Mouse (Mus musculus) hindbrain, embryonic 16.5 days (tissue): Measurements from ENCODE around the gene Cmah. TPM values are rescaled to one million over a fixed set of nuclear protein-coding genes. Genes with fewer than 3 reads are reported as not detected.

Experiments
- ATAC-seq: fragments of 200-750 bp; cut with Nextera tagmentation; 2 replicates; pipeline ENCODE4 v1.8.0; 2017; ENCODE audit warnings: moderate TSS enrichment, moderate library complexity
- H3K27ac ChIP-seq: fragments of 300-500 bp; sonication (generic); 2 replicates; pipeline ENCODE4 v1.5.1; 2014; ENCODE audit warnings: low read depth, mild to moderate bottlenecking, control low read depth, low read length, moderate library complexity
- H3K27me3 ChIP-seq: fragments of 300-500 bp; sonication (generic); replicated peaks from 2 replicates; pipeline ENCODE4 v1.6.1; 2014; ENCODE audit warnings: low read length; ENCODE audit not compliant: control insufficient read depth, insufficient read depth
- H3K36me3 ChIP-seq: fragments of 300-500 bp; sonication (generic); 2 replicates; pipeline ENCODE4 v1.6.1; 2014; ENCODE audit warnings: mild to moderate bottlenecking, low read length, moderate library complexity, mixed read lengths; ENCODE audit not compliant: control insufficient read depth, insufficient read depth
- H3K4me1 ChIP-seq: fragments of 300-500 bp; sonication (generic); 2 replicates; pipeline ENCODE4 v1.6.1; 2014; ENCODE audit warnings: low read depth, low read length; ENCODE audit not compliant: control insufficient read depth, insufficient read depth
- H3K4me2 ChIP-seq: fragments of 300-500 bp; sonication (generic); 2 replicates; pipeline ENCODE4 v1.6.1; 2014; ENCODE audit warnings: mild to moderate bottlenecking, low read length, control low read depth, moderate library complexity
- H3K4me3 ChIP-seq: fragments of 300-500 bp; sonication (generic); 2 replicates; pipeline ENCODE4 v1.5.1; 2014; ENCODE audit warnings: mild to moderate bottlenecking, low read length, control low read depth, moderate library complexity
- H3K9ac ChIP-seq: fragments of 300-500 bp; sonication (generic); 2 replicates; pipeline ENCODE4 v1.6.1; 2014; ENCODE audit warnings: low read depth, mild to moderate bottlenecking, control low read depth, low read length, moderate library complexity
- H3K9me3 ChIP-seq: fragments of 300-500 bp; sonication (generic); 2 replicates; pipeline ENCODE4 v1.6.1; 2014; ENCODE audit warnings: mild to moderate bottlenecking, low read length, moderate library complexity; ENCODE audit not compliant: control insufficient read depth
- WGBS: fragments of 180-500 bp; shearing (Covaris S2); extraction: QIAGEN DNeasy Blood & Tissue Kit; methylation state at CpG from one replicate; pipeline ENCODE4 v1.1.7; 2014; 5-methylcytosine and 5-hydroxymethylcytosine counted together
- polyA plus RNA-seq: library from polyadenylated mRNA; unstranded; fragments of >200 nt; fragmentation: Nextera tagmentation; extraction: Ambion mirVana; gene quantifications from 2 replicates; pipeline ENCODE4 v1.2.1, GENCODE M21; 2015

The Cmah gene
- polyA plus RNA-seq, 1 experiment from 2014 or later, result 0.16 TPM

GRCm38 (mm10) chr13:24337874-24338273, 10.7 kb downstream of the Cmah start:
- H3K9me3 ChIP-seq, result no peaks in the 10 kb centered on the region
- H3K4me2 ChIP-seq, result no peak overlapping the region
- H3K4me3 ChIP-seq, result no peak overlapping the region
- 50% methylated on average over 3 of the region's 3 CpGs for WGBS
- no peak overlapping the region for H3K27ac ChIP-seq
- H3K36me3 ChIP-seq, result no peaks in the 10 kb centered on the region
- no peak for ATAC-seq
- H3K9ac ChIP-seq, result no peak overlapping the region
- H3K4me1 ChIP-seq, result no peaks in the 10 kb centered on the region
- H3K27me3 ChIP-seq, result no peaks in the 10 kb centered on the region

DNA sequence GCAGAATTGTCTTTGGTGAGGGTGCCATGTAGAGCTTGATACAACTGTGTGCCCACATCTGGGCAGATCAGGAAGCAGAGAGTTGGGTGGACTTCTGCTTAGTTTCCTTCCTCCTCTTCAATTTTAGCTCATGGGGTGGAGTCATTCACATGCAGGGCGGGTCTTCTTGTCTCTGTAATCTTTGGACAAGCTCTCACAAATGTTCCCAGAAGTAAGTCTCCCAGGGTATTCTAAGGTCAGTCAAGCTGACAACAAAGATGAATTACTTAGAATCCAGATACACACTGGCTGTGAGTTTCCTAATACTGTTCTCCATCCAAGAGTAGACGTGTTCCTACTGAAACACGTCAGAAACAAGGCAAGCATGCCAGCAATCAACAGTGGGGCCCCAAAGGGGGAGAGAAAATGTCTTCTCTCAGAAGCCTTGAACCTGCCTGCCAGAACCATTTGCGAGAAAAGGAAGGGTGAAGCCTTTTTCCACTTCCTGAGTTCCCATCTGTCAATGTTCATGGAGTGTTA, 11.2 kb downstream of the Cmah start:
- H3K36me3 ChIP-seq, result no peaks in the 10 kb centered on the region
- WGBS, result 62% methylated on average over 4 of the region's 4 CpGs
- H3K9me3 ChIP-seq, result no peaks in the 10 kb centered on the region
- no peaks in the 10 kb centered on the region for H3K27me3 ChIP-seq
- ATAC-seq, result no peak
- no peak overlapping the region for H3K9ac ChIP-seq
- no peak overlapping the region for H3K4me2 ChIP-seq
- H3K27ac ChIP-seq, result no peak overlapping the region
- H3K4me1 ChIP-seq, result no peaks in the 10 kb centered on the region
- no peak overlapping the region for H3K4me3 ChIP-seq

DNA sequence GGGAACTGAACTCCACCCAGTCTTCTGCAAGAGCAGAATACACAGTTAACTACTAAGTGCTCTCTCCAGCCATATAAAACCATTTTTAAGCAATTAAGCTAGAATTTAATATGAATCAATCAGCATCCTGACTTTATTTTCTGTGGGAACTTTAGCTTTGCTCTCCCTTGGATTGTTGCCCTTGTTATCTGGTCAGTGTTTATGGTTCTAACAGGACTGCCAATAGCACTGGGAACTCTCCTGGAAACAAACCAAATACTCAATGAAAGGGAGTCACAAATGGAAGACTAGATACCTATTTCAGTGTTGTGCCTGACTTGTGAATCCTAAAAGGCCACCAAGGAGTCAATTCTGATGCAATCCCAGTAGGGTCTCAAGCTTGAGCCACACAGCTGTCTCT, 12.7 kb downstream of the Cmah start:
- ATAC-seq, result no peak
- no peaks in the 10 kb centered on the region for H3K27me3 ChIP-seq

GRCm38 (mm10) chr13:24340462-24340861, 13.3 kb downstream of the Cmah start:
- no peaks in the 10 kb centered on the region for H3K27me3 ChIP-seq
- no peak overlapping the region for H3K4me3 ChIP-seq
- no peaks in the 10 kb centered on the region for H3K4me1 ChIP-seq
- WGBS, result 94% methylated on average over 6 of the region's 6 CpGs
- H3K9me3 ChIP-seq, result no peaks in the 10 kb centered on the region
- no peak overlapping the region for H3K4me2 ChIP-seq
- no peak overlapping the region for H3K9ac ChIP-seq
- no peak overlapping the region for H3K27ac ChIP-seq
- ATAC-seq, result no peak
- no peaks in the 10 kb centered on the region for H3K36me3 ChIP-seq

More for the DNA sequence above, 12.7 kb downstream of the Cmah start:
- Histone ChIP-seq H3K9me3 (no peaks in the 10 kb centered on the region), H3K4me1 (no peaks in the 10 kb centered on the region), H3K27ac (no peak overlapping the region), H3K4me3 (no peak overlapping the region), H3K4me2 (no peak overlapping the region), H3K36me3 (no peaks in the 10 kb centered on the region), H3K9ac (no peak overlapping the region)

DNA sequence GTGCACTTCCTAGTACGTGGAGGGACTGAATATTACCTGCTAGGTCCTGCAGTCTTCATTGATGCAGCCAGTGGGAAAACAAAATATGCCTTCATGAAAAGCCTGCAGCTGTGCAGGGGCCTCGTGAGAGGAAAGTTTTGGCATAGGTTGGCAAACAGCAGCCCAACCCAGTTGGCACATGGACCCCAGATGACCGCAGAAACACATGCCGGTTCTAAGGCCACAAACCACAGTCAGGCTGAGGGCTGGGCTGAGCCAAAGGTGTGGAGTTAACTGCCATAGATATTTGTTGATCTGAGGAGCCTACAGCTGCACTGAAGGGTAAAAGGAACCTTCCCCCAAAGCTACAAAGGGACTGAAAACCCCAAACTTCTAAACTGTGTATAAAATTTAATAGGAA, 14.9 kb downstream of the Cmah start:
- Histone ChIP-seq H3K36me3 (no peaks in the 10 kb centered on the region), H3K9me3 (no peaks in the 10 kb centered on the region), H3K4me3 (no peak overlapping the region), H3K4me2 (no peak overlapping the region), H3K27me3 (no peaks in the 10 kb centered on the region), H3K9ac (no peak overlapping the region), H3K4me1 (no peaks in the 10 kb centered on the region), H3K27ac (no peak overlapping the region)
- 83% methylated on average over 4 of the region's 4 CpGs for WGBS
- ATAC-seq, result no peak

GRCm38 (mm10) chr13:24353004-24353403, 25.8 kb downstream of the Cmah start:
- no peak overlapping the region for H3K9ac ChIP-seq
- H3K4me2 ChIP-seq, result no peak overlapping the region
- no peaks in the 10 kb centered on the region for H3K36me3 ChIP-seq
- H3K27me3 ChIP-seq, result no peaks in the 10 kb centered on the region
- no peaks in the 10 kb centered on the region for H3K9me3 ChIP-seq
- H3K4me1 ChIP-seq, result no peaks in the 10 kb centered on the region
- no peak overlapping the region for H3K27ac ChIP-seq
- WGBS, result 93% methylated on average over 5 of the region's 5 CpGs
- no peak overlapping the region for H3K4me3 ChIP-seq
- no peak for ATAC-seq

DNA sequence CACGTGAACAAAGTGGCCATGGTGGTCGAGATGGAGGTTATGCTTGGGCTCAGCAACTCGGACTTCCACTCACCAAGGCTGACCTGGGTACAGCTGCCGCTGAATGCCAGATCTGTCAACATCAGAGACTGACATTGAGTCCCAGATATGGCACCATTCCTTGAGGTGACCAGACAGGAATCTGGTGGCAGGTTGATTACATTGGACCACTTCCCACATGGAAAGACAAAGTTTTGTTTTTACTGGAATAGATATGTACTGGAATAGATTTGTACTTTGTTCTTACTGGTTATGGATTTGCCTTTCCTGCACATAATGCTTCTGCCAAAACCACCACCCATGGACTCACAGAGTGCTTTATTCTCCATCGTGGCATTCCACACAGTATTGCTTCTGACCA, 27.5 kb downstream of the Cmah start:
- no peak for ATAC-seq
- Histone ChIP-seq H3K9me3 (no peaks in the 10 kb centered on the region), H3K4me1 (no peaks in the 10 kb centered on the region), H3K27me3 (no peaks in the 10 kb centered on the region), H3K4me2 (no peak overlapping the region), H3K9ac (no peak overlapping the region), H3K4me3 (no peak overlapping the region), H3K36me3 (no peaks in the 10 kb centered on the region), H3K27ac (no peak overlapping the region)
- 88% methylated on average over 5 of the region's 5 CpGs for whole genome bisulfite sequencing

- H3K9me3 ChIP-seq, result no peaks in the 10 kb centered on the region
- WGBS, result 44% methylated on average over 1 of the region's 1 CpGs
- no peaks in the 10 kb centered on the region for H3K4me1 ChIP-seq
- no peak overlapping the region for H3K4me3 ChIP-seq
- H3K36me3 ChIP-seq, result no peaks in the 10 kb centered on the region
- H3K27me3 ChIP-seq, result no peaks in the 10 kb centered on the region
- H3K4me2 ChIP-seq, result no peak overlapping the region
- no peak overlapping the region for H3K27ac ChIP-seq
- no peak overlapping the region for H3K9ac ChIP-seq
- ATAC-seq, result no peak
Measured at GRCm38 (mm10) chr13:24359181-24359580, 32.0 kb downstream of the Cmah start.

GRCm38 (mm10) chr13:24365191-24365590, 38.0 kb downstream of the Cmah start:
- Histone ChIP-seq H3K4me2 (no peak overlapping the region), H3K4me3 (no peak overlapping the region), H3K36me3 (no peaks in the 10 kb centered on the region), H3K27ac (no peak overlapping the region), H3K27me3 (no peaks in the 10 kb centered on the region), H3K9ac (no peak overlapping the region), H3K4me1 (no peaks in the 10 kb centered on the region), H3K9me3 (no peaks in the 10 kb centered on the region)
- WGBS, result 93% methylated on average over 6 of the region's 6 CpGs
- ATAC-seq, result no peak
